Mouse (Mus musculus): ENCODE measurements around the gene Gm21731. TPM values are rescaled to one million over a fixed set of nuclear protein-coding genes. Genes with fewer than 3 reads are reported as not detected.
"Not testable (repeated sequence)": the region's sequence is repeated elsewhere in the genome, so short reads cannot be mapped to it uniquely, and the experiment has no call there.

The Gm21731 gene
- polyA plus RNA-seq, 1 experiment from 2014 or later = not detected

DNA sequence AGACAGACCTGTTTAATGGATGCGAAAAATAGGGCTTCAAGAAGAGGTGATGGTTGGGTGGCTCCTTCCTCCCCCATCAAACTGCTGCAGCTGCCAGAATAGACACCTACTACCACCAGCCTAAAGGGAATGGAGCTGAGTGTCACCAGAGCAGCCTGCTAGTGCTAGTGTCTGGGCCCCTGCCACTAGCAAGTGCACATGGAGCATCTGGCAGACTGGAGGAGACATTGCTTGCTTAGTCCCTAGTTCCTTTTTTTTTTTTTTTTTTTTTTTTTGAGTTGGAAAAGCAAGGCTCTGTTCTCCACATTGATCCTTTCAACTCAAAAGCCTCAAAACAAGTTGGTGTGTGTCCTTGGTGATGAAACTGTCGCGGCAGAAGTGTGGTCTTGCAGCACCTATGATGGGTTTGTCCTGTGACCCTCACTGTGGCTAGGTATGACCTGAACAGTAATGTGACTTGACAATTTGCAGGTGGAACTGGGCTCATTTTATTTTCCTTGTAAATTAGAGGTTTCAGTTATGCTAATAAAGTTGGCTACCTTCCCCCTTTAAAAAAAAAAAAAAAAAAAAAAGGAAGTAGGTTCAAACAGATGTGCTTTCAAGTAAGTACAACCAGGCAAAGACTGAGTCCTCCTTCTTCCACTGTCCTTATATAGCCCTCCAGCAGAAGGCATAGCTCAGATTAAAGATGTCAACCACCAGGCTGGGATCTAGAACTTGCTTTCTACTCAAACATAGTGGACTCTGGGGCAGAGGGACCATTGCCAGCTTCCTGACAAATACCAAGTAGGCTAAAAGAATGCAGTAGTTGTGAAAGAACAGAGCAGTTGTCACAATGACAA is 20.1 kb downstream of the Gm21731 start:
- H3K4me3 ChIP-seq (ENCODE audit: low read depth, low read length); DNase-seq (ENCODE audit: low spot score); H3K36me3 ChIP-seq (ENCODE audit: insufficient read depth, low read length); H3K9me3 ChIP-seq (ENCODE audit: low read length); H3K4me1 ChIP-seq (ENCODE audit: insufficient read depth, low read depth, low read length); H3K4me2 ChIP-seq (replicated peaks; ENCODE audit: low read depth, low read length); H3K27ac ChIP-seq (ENCODE audit: low read length); H3K27me3 ChIP-seq (replicated peaks; ENCODE audit: insufficient read depth, low read length); H3K9ac ChIP-seq (replicated peaks; ENCODE audit: low read depth); ATAC-seq: not testable (repeated sequence)
- WGBS = 66% methylated on average over 3 of the region's 3 CpGs

- H3K27ac ChIP-seq (ENCODE audit: low read length); H3K36me3 ChIP-seq (ENCODE audit: insufficient read depth, low read length); H3K4me3 ChIP-seq (ENCODE audit: low read depth, low read length); ATAC-seq; DNase-seq (ENCODE audit: low spot score); H3K9ac ChIP-seq (replicated peaks; ENCODE audit: low read depth); H3K9me3 ChIP-seq (ENCODE audit: low read length); H3K4me1 ChIP-seq (ENCODE audit: insufficient read depth, low read depth, low read length); H3K27me3 ChIP-seq (replicated peaks; ENCODE audit: insufficient read depth, low read length); H3K4me2 ChIP-seq (replicated peaks; ENCODE audit: low read depth, low read length): not testable (repeated sequence)
- WGBS = 53% methylated on average over 3 of the region's 3 CpGs
Measured at GRCm38 (mm10) chr13:120259718-120260117, 20.8 kb downstream of the Gm21731 start.

GRCm38 (mm10) chr13:120262870-120263269 is 24.0 kb downstream of the Gm21731 start, which contains the start of gene AF067061:
AF067061 (plus strand) TSS chr13:120263114.
- not testable (repeated sequence) for H3K9me3 ChIP-seq (ENCODE audit: low read length); H3K4me1 ChIP-seq (ENCODE audit: insufficient read depth, low read depth, low read length); ATAC-seq; H3K27me3 ChIP-seq (replicated peaks; ENCODE audit: insufficient read depth, low read length); H3K9ac ChIP-seq (replicated peaks; ENCODE audit: low read depth); H3K4me2 ChIP-seq (replicated peaks; ENCODE audit: low read depth, low read length); H3K4me3 ChIP-seq (ENCODE audit: low read depth, low read length); DNase-seq (ENCODE audit: low spot score); H3K27ac ChIP-seq (ENCODE audit: low read length); H3K36me3 ChIP-seq (ENCODE audit: insufficient read depth, low read length)
- WGBS = 81% methylated on average over 2 of the region's 2 CpGs

DNA sequence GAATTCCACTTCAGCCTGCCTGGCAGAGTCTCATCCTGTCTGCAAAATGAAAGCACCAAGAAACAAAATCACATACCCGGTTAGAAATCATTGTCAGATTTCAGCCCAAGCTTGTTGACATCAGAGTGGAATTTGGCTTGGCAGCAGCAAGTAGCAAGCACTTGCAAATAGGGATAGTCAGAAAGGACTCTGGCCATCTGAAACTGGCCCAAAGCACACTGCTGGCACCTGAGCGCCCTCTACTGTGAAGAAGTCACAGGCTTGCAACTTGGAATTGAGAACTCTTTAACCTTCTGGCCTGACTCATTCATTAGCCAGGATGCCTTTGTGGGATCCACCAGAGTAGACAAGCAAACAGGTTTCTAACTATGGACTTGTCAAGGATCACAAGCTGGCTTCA is 38.9 kb downstream of the Gm21731 start:
- not testable (repeated sequence) for H3K4me3 ChIP-seq (ENCODE audit: low read depth, low read length); DNase-seq (ENCODE audit: low spot score); H3K9ac ChIP-seq (replicated peaks; ENCODE audit: low read depth); H3K36me3 ChIP-seq (ENCODE audit: insufficient read depth, low read length); H3K9me3 ChIP-seq (ENCODE audit: low read length); ATAC-seq; H3K4me2 ChIP-seq (replicated peaks; ENCODE audit: low read depth, low read length); H3K4me1 ChIP-seq (ENCODE audit: insufficient read depth, low read depth, low read length); H3K27me3 ChIP-seq (replicated peaks; ENCODE audit: insufficient read depth, low read length); H3K27ac ChIP-seq (ENCODE audit: low read length)
- 17% methylated on average over 2 of the region's 2 CpGs for WGBS

DNA sequence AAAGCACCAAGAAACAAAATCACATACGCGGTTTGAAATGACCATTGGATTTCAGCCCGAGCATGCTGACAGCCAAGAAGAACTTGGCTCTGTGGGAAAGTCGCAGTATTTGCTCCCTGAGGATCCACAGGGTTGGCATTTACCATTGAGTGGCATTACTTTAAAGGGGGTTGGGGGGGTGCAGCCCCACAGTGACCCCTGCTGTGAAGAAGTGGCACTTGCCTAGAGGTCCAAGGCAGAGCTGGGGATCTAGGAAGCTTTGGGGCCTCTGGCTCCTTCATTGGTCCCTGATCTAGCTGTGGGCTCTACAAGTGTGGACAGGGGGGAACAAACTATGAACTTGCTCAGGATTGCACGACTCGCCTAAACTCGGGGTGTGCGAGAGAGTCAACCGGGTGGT is 39.9 kb downstream of the Gm21731 start:
- Histone ChIP-seq H3K4me2 (replicated peaks; ENCODE audit: low read depth, low read length) (no peak overlapping the region), H3K4me1 (ENCODE audit: insufficient read depth, low read depth, low read length) (no peaks in the 10 kb centered on the region), H3K27me3 (replicated peaks; ENCODE audit: insufficient read depth, low read length) (no peaks in the 10 kb centered on the region), H3K36me3 (ENCODE audit: insufficient read depth, low read length) (no peaks in the 10 kb centered on the region), H3K9me3 (ENCODE audit: low read length) (no peaks in the 10 kb centered on the region), H3K9ac (replicated peaks; ENCODE audit: low read depth) (no peak overlapping the region), H3K27ac (ENCODE audit: low read length) (no peak overlapping the region), H3K4me3 (ENCODE audit: low read depth, low read length) (no peak overlapping the region)
- TF ChIP-seq CTCF (IDR thresholded peaks at IDR 0.05) = no peak
- no peak for TF ChIP-seq EP300 (IDR thresholded peaks at IDR 0.05)
- ATAC-seq (no peak), DNase-seq (ENCODE audit: low spot score) (no peak)
- 87% methylated on average over 9 of the region's 9 CpGs for WGBS

Other genes starting within 250 kb of the Gm21731 start
- not detected in 2 replicates for gene Gm36079, start 212.1 kb upstream of the Gm21731 start, polyA plus RNA-seq (2015; fragmentation: Nextera tagmentation; extraction: Ambion mirVana)
- 0.38 and 0.54 TPM in 2 replicates for gene Gm21188, start 186.9 kb upstream of the Gm21731 start, polyA plus RNA-seq (2015; fragmentation: Nextera tagmentation; extraction: Ambion mirVana)
- not detected in 2 replicates for gene Gm20767, start 98.9 kb upstream of the Gm21731 start, polyA plus RNA-seq (2015; fragmentation: Nextera tagmentation; extraction: Ambion mirVana)
- gene Gm21818, start 66.7 kb upstream of the Gm21731 start, polyA plus RNA-seq (2015; fragmentation: Nextera tagmentation; extraction: Ambion mirVana) = not detected in 2 replicates
- gene Gm21762, start 23.2 kb upstream of the Gm21731 start, polyA plus RNA-seq (2015; fragmentation: Nextera tagmentation; extraction: Ambion mirVana) = not detected in 2 replicates
- not detected in 2 replicates for gene AF067061, start 24.0 kb downstream of the Gm21731 start, polyA plus RNA-seq (2015; fragmentation: Nextera tagmentation; extraction: Ambion mirVana)
- gene BC147527, start 61.3 kb downstream of the Gm21731 start, polyA plus RNA-seq (2015; fragmentation: Nextera tagmentation; extraction: Ambion mirVana) = 0.36 and 0.46 TPM in 2 replicates
- not detected in 2 replicates for gene Tcstv3, start 77.8 kb downstream of the Gm21731 start, polyA plus RNA-seq (2015; fragmentation: Nextera tagmentation; extraction: Ambion mirVana)

All from lung, postnatal 0 days (tissue).